Mouse (Mus musculus): ENCODE data around the gene Srgap3.

DNA sequence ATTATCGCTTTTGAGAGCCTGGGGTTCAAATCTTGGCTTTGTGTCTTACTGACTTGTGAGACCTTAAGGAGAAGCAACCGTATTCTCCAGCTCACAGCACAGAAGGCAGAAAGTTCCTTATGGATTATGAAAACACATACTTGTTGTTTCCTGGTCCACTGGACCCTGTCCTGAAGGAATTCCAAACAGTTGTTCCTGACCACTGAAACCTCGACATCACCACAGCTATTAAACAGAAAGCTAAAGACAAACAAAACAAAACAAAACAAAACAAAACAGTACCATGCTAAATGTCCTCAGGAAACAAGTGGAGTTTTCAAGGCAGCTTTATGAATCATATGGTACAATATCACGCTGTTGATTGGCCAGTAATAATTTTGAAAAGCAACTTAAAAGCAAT is 48.6 kb downstream of the Srgap3 start:
- no peak for TF ChIP-seq CTCF (IDR thresholded peaks at IDR 0.05; ENCODE audit: low read depth)
- no peak for TF ChIP-seq EP300 (optimal IDR thresholded peaks at IDR 0.05)
